Mouse (Mus musculus) liver, embryonic 12.5 days (tissue): ENCODE results near the gene Il34. TPM values are rescaled to one million over a fixed set of nuclear protein-coding genes. Genes with fewer than 3 reads are reported as not detected.

Source experiments
- ATAC-seq: fragments of 200-750 bp; cut with Nextera tagmentation; 2 replicates; pipeline ENCODE4 v1.8.0; 2017; ENCODE audit warnings: moderate number of reproducible peaks, mild to moderate bottlenecking, moderate library complexity
- H3K27ac ChIP-seq: fragments of 300-500 bp; sonication (generic); 2 replicates; pipeline ENCODE4 v1.5.1; 2016; ENCODE audit warnings: mild to moderate bottlenecking
- H3K27me3 ChIP-seq: fragments of 300-500 bp; sonication (generic); replicated peaks from 2 replicates; pipeline ENCODE4 v1.6.1; 2016; ENCODE audit warnings: mild to moderate bottlenecking, moderate library complexity
- H3K36me3 ChIP-seq: fragments of 300-500 bp; sonication (generic); 2 replicates; pipeline ENCODE4 v1.6.1; 2016; ENCODE audit warnings: mild to moderate bottlenecking, moderate library complexity
- H3K4me1 ChIP-seq: fragments of 300-500 bp; sonication (generic); 2 replicates; pipeline ENCODE4 v1.6.1; 2016
- H3K4me2 ChIP-seq: fragments of 300-500 bp; sonication (generic); 2 replicates; pipeline ENCODE4 v1.6.1; 2016; ENCODE audit warnings: mild to moderate bottlenecking, moderate library complexity
- H3K4me3 ChIP-seq: fragments of 300-500 bp; sonication (generic); 2 replicates; pipeline ENCODE4 v1.5.1; 2016; ENCODE audit warnings: mild to moderate bottlenecking, moderate library complexity
- H3K9ac ChIP-seq: fragments of 300-500 bp; sonication (generic); 2 replicates; pipeline ENCODE4 v1.6.1; 2016; ENCODE audit warnings: mild to moderate bottlenecking, moderate library complexity
- H3K9me3 ChIP-seq: fragments of 300-500 bp; sonication (generic); replicated peaks from 2 replicates; pipeline ENCODE4 v1.6.1; 2016; ENCODE audit warnings: mild to moderate bottlenecking, moderate library complexity
- WGBS: fragments of 180-500 bp; shearing (Covaris S2); methylation state at CpG from one replicate; pipeline ENCODE4 v1.1.7; 2016; ENCODE audit not compliant: insufficient replicate concordance; 5-methylcytosine and 5-hydroxymethylcytosine counted together
- polyA plus RNA-seq: library from polyadenylated mRNA; unstranded; fragments of >200 nt; fragmentation: Nextera tagmentation; extraction: Ambion mirVana; gene quantifications from 2 replicates; pipeline ENCODE4 v1.2.1, GENCODE M21; 2016

The Il34 gene
- polyA plus RNA-seq, 1 experiment from 2014 or later = not detected

- Histone ChIP-seq H3K27me3 (peaks cover 22% of the 10 kb centered on the region), H3K4me3 (no peak overlapping the region), H3K27ac (no peak overlapping the region), H3K36me3 (no peaks in the 10 kb centered on the region), H3K9me3 (no peaks in the 10 kb centered on the region), H3K4me2 (no peak overlapping the region), H3K9ac (no peak overlapping the region), H3K4me1 (no peaks in the 10 kb centered on the region)
- 0 out of 2 replicates have a peak, but pooled peaks have one; percentile 10 for ATAC-seq
- 57% methylated on average over 10 of the region's 10 CpGs for WGBS
These were observed 56.1 kb downstream of the Il34 start for GRCm38 (mm10) chr8:110749500-110750170.

- Histone ChIP-seq H3K36me3 (no peaks in the 10 kb centered on the region), H3K4me3 (no peak overlapping the region), H3K9me3 (no peaks in the 10 kb centered on the region), H3K27me3 (peaks cover 10% of the 10 kb centered on the region), H3K4me2 (no peak overlapping the region), H3K9ac (no peak overlapping the region), H3K27ac (no peak overlapping the region), H3K4me1 (no peaks in the 10 kb centered on the region)
- no peak for ATAC-seq
- 59% methylated on average over 9 of the region's 9 CpGs for WGBS
These were observed 59.1 kb downstream of the Il34 start for GRCm38 (mm10) chr8:110746661-110747060.

- no peak for ATAC-seq
- Histone ChIP-seq H3K36me3 (no peaks in the 10 kb centered on the region), H3K27ac (no peak overlapping the region), H3K9ac (no peak overlapping the region), H3K9me3 (no peaks in the 10 kb centered on the region), H3K4me3 (no peak overlapping the region), H3K4me2 (no peak overlapping the region), H3K4me1 (no peaks in the 10 kb centered on the region), H3K27me3 (peaks cover 10% of the 10 kb centered on the region)
- 78% methylated on average over 10 of the region's 10 CpGs for WGBS
These were observed 60.6 kb downstream of the Il34 start for GRCm38 (mm10) chr8:110745162-110745561.

GRCm38 (mm10) chr8:110742452-110742818 is 63.3 kb downstream of the Il34 start:
- H3K9ac ChIP-seq = no peak overlapping the region

GRCm38 (mm10) chr8:110741816-110742451 is 63.8 kb downstream of the Il34 start:
- H3K4me1 ChIP-seq = no peaks in the 10 kb centered on the region

More at GRCm38 (mm10) chr8:110742452-110742818, 63.3 kb downstream of the Il34 start:
- Histone ChIP-seq H3K4me2 (no peak overlapping the region), H3K27ac (no peak overlapping the region), H3K4me3 (no peak overlapping the region), H3K9me3 (no peaks in the 10 kb centered on the region), H3K27me3 (no peaks in the 10 kb centered on the region), H3K4me1 (no peaks in the 10 kb centered on the region), H3K36me3 (peaks cover 19% of the 10 kb centered on the region)
- WGBS = 63% methylated on average over 5 of the region's 5 CpGs
- ATAC-seq = no peak

GRCm38 (mm10) chr8:110740629-110741175 is 65.0 kb downstream of the Il34 start:
- H3K4me1 ChIP-seq = no peaks in the 10 kb centered on the region
- H3K4me3 ChIP-seq = no peak overlapping the region
- H3K36me3 ChIP-seq = peaks cover 32% of the 10 kb centered on the region
- ATAC-seq = no peak
- no peak overlapping the region for H3K27ac ChIP-seq
- no peaks in the 10 kb centered on the region for H3K27me3 ChIP-seq
- no peak overlapping the region for H3K4me2 ChIP-seq
- H3K9me3 ChIP-seq = no peaks in the 10 kb centered on the region
- 69% methylated on average over 5 of the region's 5 CpGs for WGBS
- no peak overlapping the region for H3K9ac ChIP-seq

More at GRCm38 (mm10) chr8:110741816-110742451, 63.8 kb downstream of the Il34 start:
- Histone ChIP-seq H3K9me3 (no peaks in the 10 kb centered on the region), H3K4me3 (no peak overlapping the region), H3K36me3 (peaks cover 24% of the 10 kb centered on the region), H3K27ac (no peak overlapping the region), H3K9ac (no peak overlapping the region), H3K4me2 (no peak overlapping the region), H3K27me3 (no peaks in the 10 kb centered on the region)
- no peak for ATAC-seq
- WGBS = 68% methylated on average over 15 of the region's 15 CpGs

GRCm38 (mm10) chr8:110738591-110739195 is 67.0 kb downstream of the Il34 start:
- Histone ChIP-seq H3K9ac (no peak overlapping the region), H3K4me2 (no peak overlapping the region), H3K36me3 (peaks cover 38% of the 10 kb centered on the region), H3K9me3 (no peaks in the 10 kb centered on the region), H3K4me1 (no peaks in the 10 kb centered on the region), H3K27me3 (no peaks in the 10 kb centered on the region), H3K4me3 (no peak overlapping the region), H3K27ac (no peak overlapping the region)
- ATAC-seq = no peak
- WGBS = 86% methylated on average over 35 of the region's 35 CpGs

GRCm38 (mm10) chr8:110733036-110733435 is 72.7 kb downstream of the Il34 start:
- peaks cover 61% of the 10 kb centered on the region for H3K36me3 ChIP-seq
- no peaks in the 10 kb centered on the region for H3K27me3 ChIP-seq
- 68% methylated on average over 8 of the region's 8 CpGs for WGBS

GRCm38 (mm10) chr8:110731346-110731859 is 74.3 kb downstream of the Il34 start:
- H3K36me3 ChIP-seq = peaks cover 58% of the 10 kb centered on the region
- WGBS = 72% methylated on average over 8 of the region's 8 CpGs

More at GRCm38 (mm10) chr8:110733036-110733435, 72.7 kb downstream of the Il34 start:
- H3K4me2 ChIP-seq = no peak overlapping the region
- H3K9ac ChIP-seq = no peak overlapping the region
- H3K9me3 ChIP-seq = no peaks in the 10 kb centered on the region
- H3K4me3 ChIP-seq = no peak overlapping the region
- H3K27ac ChIP-seq = no peak overlapping the region
- no peak for ATAC-seq
- H3K4me1 ChIP-seq = no peaks in the 10 kb centered on the region

GRCm38 (mm10) chr8:110726893-110727292 is 78.8 kb downstream of the Il34 start:
- ATAC-seq = no peak
- Histone ChIP-seq H3K9ac (no peak overlapping the region), H3K27ac (no peak overlapping the region), H3K4me2 (no peak overlapping the region), H3K9me3 (no peaks in the 10 kb centered on the region), H3K4me3 (no peak overlapping the region), H3K27me3 (peaks cover 23% of the 10 kb centered on the region), H3K36me3 (peaks cover 40% of the 10 kb centered on the region), H3K4me1 (peaks cover 35% of the 10 kb centered on the region)
- WGBS = 13% methylated on average over 18 of the region's 18 CpGs

More at GRCm38 (mm10) chr8:110731346-110731859, 74.3 kb downstream of the Il34 start:
- no peak for ATAC-seq
- no peak overlapping the region for H3K9ac ChIP-seq
- no peak overlapping the region for H3K27ac ChIP-seq
- no peak overlapping the region for H3K4me3 ChIP-seq
- H3K4me2 ChIP-seq = no peak overlapping the region
- H3K9me3 ChIP-seq = no peaks in the 10 kb centered on the region
- H3K4me1 ChIP-seq = peaks cover 7% of the 10 kb centered on the region; the same call in 1 of the 2 replicates
- H3K27me3 ChIP-seq = no peaks in the 10 kb centered on the region

GRCm38 (mm10) chr8:110725084-110725838 is 80.5 kb downstream of the Il34 start:
- H3K27ac ChIP-seq = no peak overlapping the region; the same call in 1 of the 2 replicates

More at GRCm38 (mm10) chr8:110725084-110725838, 80.5 kb downstream of the Il34 start:
- Histone ChIP-seq H3K27me3 (peaks cover 39% of the 10 kb centered on the region), H3K4me2 (no peak overlapping the region), H3K9ac (no peak overlapping the region), H3K9me3 (no peaks in the 10 kb centered on the region), H3K4me1 (peaks cover 39% of the 10 kb centered on the region), H3K4me3 (no peak overlapping the region), H3K36me3 (peaks cover 33% of the 10 kb centered on the region)
- ATAC-seq = no peak
- 55% methylated on average over 7 of the region's 7 CpGs for WGBS
